Mouse (Mus musculus) kidney, adult 2 months (tissue): ENCODE measurements around the gene Prkar2b.
"Not testable (repeated sequence)": the region's sequence is repeated elsewhere in the genome, so short reads cannot be mapped to it uniquely, and the experiment has no call there.

Experiments used
- CTCF ChIP-seq: fragments of 200-500 bp; conservative IDR thresholded peaks from 2 replicates; pipeline ENCODE4 v1.5.1; 2011; ENCODE audit warnings: low read depth, mild to moderate bottlenecking, control low read depth, low read length, moderate library complexity, mixed read lengths; ENCODE audit not compliant: insufficient read depth, insufficient read length
- POLR2A ChIP-seq: fragments of 200-500 bp; IDR thresholded peaks from one replicate; pipeline ENCODE4 v1.6.1; 2011; ENCODE audit warnings: low read depth, low read length, control low read depth

DNA sequence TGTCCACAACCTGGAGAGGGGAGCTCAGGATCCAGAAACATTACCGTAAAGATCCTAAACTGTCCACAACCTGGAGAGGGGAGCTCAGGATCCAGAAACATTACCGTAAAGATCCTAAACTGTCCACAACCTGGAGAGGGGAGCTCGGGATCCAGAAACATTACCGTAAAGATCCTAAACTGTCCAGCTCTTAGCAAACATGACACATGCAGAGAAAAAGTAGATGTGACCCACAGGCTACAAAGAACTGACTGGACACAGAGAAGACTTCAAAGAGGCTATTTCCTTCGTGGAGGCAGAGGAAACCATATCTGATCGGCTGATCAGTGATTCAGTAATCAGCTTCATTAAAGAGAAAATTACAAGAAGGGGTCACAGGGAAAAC, 51.1 kb downstream of the Prkar2b start:
- TF ChIP-seq POLR2A, CTCF: not testable (repeated sequence)
